Mouse (Mus musculus): ENCODE measurements at regions not wholly inside any gene's neighbourhood (a gene's known extent, or its start where the extent isn't known, plus 50 kb on each side); places are given as distances from the start of the nearest gene placed in this dataset.
A peak's percentile ranks its signal among the peaks of the same experiment; 100 is the strongest.

DNA sequence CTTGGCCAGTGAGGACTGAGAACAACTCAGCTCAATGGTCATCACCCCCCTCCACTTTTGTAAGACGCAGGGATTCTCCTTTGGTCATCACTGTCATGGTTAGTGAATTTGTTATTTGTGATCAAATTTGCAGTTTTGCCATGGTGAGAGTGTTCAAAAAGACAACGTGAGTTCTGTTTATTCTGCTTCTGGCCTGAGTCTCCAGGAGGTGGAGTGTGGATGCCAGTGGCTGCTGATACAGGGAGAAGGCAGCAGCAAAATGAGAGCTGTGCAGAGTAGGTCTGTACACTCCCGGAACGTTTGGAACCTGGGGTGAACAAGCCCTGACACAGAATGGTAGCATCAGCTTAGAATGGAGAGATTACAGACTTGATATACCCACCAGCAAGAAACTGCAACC, 229.1 kb downstream of the Btg1 start:
- Histone ChIP-seq H3K36me3 (no peaks in the 10 kb centered on the region), H3K9me3 (no peaks in the 10 kb centered on the region), H3K4me2 (replicated peaks) (no peak overlapping the region), H3K4me3 (replicated peaks) (no peak overlapping the region), H3K27ac (no peak overlapping the region), H3K9ac (replicated peaks) (no peak overlapping the region), H3K4me1 (replicated peaks) (peaks cover 16% of the 10 kb centered on the region), H3K27me3 (no peaks in the 10 kb centered on the region)
- ATAC-seq: no peak
- WGBS: 72% methylated on average over 4 of the region's 4 CpGs

DNA sequence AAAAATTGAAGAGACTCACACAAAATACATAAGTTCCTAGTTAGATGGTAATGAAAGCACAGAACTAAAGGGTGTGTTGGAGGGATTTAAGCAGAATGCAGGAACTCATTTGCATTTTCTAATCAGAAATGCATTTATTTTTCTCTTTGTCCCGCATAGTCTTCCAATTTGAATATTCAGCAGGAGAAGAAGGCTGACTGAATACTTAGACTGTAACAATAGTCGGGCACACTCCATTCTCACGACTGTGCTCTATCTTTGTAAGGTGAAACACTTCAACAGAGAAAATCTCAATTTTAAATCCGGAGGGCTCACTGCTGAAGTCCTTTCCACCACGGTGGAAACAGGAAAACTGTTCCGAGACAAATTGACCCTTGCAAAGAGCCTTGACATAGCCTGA, 230.2 kb downstream of the Btg1 start:
- Histone ChIP-seq H3K9me3 (no peaks in the 10 kb centered on the region), H3K4me1 (replicated peaks) (peaks cover 16% of the 10 kb centered on the region), H3K4me2 (replicated peaks) (no peak overlapping the region), H3K4me3 (replicated peaks) (no peak overlapping the region), H3K36me3 (no peaks in the 10 kb centered on the region), H3K27ac (0 out of 2 replicates have a peak overlapping the region, but pooled peaks have one; percentile 36), H3K27me3 (no peaks in the 10 kb centered on the region), H3K9ac (replicated peaks) (no peak overlapping the region)
- WGBS: 24% methylated on average over 6 of the region's 6 CpGs
- ATAC-seq: no peak

DNA sequence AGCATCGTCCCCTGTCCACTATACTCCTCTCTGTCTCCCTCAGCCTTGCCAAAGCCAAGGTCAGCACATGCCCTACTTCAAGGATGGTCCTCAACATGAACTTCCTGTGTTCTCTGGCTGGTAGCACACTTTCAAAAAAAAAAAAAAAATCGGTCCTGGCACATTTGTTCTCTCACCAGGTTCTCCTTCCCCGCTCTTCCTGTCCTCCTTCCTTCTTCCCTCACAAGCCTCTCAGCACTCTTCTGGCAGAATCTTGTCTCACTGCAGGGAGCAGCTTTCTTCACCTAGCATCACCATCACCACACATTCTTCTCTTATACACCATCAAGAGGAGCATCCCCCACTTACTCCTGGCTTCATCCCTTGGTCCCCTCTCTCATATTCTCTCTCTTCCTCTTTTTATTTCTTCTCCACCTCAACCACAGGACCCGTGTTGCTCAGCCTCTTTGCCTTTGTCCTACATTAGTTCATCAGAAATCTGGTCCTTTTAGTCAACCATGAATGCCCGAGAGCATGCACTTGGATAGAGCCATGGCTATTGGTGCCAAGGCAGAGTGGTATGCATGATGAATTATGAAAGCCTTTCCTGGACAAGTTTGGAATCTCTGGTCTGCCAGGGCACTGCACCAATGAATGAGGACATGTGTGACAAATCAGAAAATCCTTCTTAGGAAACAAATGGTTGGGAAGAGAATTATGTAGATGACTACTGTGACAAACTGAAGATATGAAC, 230.8 kb downstream of the Btg1 start:
- 0 out of 2 replicates have a peak overlapping the region, but pooled peaks have one; percentile 36 for H3K27ac ChIP-seq
- 73% methylated on average over 5 of the region's 5 CpGs for WGBS
- H3K36me3 ChIP-seq: no peaks in the 10 kb centered on the region
- no peaks in the 10 kb centered on the region for H3K9me3 ChIP-seq
- no peak overlapping the region for H3K4me3 ChIP-seq (replicated peaks)
- no peak for ATAC-seq
- H3K27me3 ChIP-seq: no peaks in the 10 kb centered on the region
- H3K4me2 ChIP-seq (replicated peaks): no peak overlapping the region
- H3K9ac ChIP-seq (replicated peaks): no peak overlapping the region
- H3K4me1 ChIP-seq (replicated peaks): peaks cover 16% of the 10 kb centered on the region

DNA sequence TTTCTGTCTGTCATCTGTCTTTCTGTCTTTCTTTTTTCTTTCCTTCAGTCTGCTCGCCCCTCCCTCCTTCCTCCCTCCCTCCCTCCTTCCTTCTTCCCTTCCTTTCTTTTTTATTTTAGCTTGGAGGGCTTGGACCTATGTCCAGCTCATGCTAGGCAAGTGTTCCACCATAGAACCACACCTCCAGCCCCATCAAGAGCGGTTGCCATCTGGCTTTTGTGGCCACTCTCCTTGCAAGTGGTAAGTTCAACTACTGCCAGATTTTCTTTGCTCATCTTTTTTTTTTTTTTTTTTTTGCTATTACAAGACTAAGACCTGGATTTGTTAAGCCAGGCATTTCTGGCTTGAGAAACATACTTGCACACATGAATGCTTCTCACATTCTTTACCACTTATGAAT, 231.7 kb downstream of the Btg1 start:
- ATAC-seq: no peak
- Histone ChIP-seq H3K4me1 (replicated peaks) (peaks cover 16% of the 10 kb centered on the region), H3K9me3 (no peaks in the 10 kb centered on the region), H3K9ac (replicated peaks) (no peak overlapping the region), H3K36me3 (no peaks in the 10 kb centered on the region), H3K27ac (no peak overlapping the region), H3K4me3 (replicated peaks) (no peak overlapping the region), H3K4me2 (replicated peaks) (no peak overlapping the region), H3K27me3 (no peaks in the 10 kb centered on the region)
- WGBS: 92% methylated on average over 2 of the region's 2 CpGs

DNA sequence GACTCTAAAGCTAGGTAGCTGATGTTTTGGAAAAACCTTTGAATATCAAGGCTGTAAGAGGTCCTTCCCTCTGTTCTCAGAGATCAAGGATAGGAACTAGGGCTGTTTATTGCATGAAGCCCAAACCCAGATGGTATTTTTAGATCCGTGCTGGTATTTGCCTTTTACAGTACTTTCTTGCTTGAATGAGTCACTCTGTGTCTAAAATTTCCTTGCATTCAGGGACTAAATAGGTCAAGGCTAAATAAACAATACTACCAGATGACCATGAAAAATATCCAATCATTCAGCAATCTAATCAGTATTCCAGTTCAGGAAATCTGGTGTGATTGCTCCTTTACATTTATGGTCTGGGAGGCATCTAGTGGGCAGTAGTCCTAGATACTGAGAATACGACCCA, 243.6 kb downstream of the Btg1 start:
- H3K4me1 ChIP-seq (replicated peaks): no peaks in the 10 kb centered on the region
- H3K27me3 ChIP-seq: no peaks in the 10 kb centered on the region
- H3K36me3 ChIP-seq: no peaks in the 10 kb centered on the region
- H3K9me3 ChIP-seq: no peaks in the 10 kb centered on the region
- ATAC-seq: no peak
- 94% methylated on average over 2 of the region's 2 CpGs for WGBS
- H3K9ac ChIP-seq (replicated peaks): no peak overlapping the region
- H3K4me3 ChIP-seq (replicated peaks): no peak overlapping the region
- H3K4me2 ChIP-seq (replicated peaks): no peak overlapping the region
- H3K27ac ChIP-seq: no peak overlapping the region

DNA sequence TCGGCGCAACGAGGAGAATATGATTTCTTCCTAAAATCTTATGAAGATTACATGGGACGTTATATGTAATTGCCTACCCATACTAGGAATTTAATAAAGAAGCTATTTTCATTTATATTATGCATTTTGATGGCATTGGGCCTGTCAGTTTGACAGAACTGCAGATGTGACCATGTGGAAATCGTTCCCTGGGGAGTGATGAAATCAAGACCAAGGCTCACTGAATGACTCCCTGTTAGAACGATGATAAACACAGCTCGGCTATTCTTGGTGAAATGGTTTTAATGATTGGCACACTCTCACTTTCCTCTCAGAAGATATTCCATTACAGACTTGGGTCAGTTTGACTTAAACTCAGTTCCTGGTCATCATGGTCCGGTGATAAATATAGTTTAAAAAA, 246.4 kb downstream of the Btg1 start:
- no peak overlapping the region for H3K4me3 ChIP-seq (replicated peaks)
- no peaks in the 10 kb centered on the region for H3K27me3 ChIP-seq
- no peaks in the 10 kb centered on the region for H3K36me3 ChIP-seq
- H3K9me3 ChIP-seq: no peaks in the 10 kb centered on the region
- H3K27ac ChIP-seq: no peak overlapping the region
- no peak for ATAC-seq
- H3K9ac ChIP-seq (replicated peaks): no peak overlapping the region
- WGBS: 78% methylated on average over 8 of the region's 8 CpGs
- H3K4me2 ChIP-seq (replicated peaks): no peak overlapping the region
- H3K4me1 ChIP-seq (replicated peaks): no peaks in the 10 kb centered on the region

DNA sequence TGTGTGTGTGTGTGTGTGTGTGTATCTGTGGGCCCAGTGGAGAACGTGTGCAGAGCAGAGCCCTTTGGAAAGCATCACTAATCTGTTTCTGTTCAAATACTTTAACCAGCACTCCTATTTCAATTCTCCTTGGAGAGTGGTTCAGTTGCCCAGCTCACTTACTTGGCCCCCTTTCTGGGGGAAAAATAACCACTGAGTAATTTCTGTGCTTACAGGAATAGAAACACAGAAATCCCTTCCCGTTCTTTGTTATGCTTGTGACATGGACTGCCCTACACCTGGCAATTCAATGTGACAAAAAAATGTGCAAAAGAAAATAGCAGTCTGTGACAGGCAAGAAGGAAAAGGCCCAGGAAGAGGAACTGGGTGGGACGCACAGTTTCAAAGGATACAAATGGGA, 249.7 kb downstream of the Btg1 start:
- H3K4me2 ChIP-seq (replicated peaks): no peak overlapping the region

DNA sequence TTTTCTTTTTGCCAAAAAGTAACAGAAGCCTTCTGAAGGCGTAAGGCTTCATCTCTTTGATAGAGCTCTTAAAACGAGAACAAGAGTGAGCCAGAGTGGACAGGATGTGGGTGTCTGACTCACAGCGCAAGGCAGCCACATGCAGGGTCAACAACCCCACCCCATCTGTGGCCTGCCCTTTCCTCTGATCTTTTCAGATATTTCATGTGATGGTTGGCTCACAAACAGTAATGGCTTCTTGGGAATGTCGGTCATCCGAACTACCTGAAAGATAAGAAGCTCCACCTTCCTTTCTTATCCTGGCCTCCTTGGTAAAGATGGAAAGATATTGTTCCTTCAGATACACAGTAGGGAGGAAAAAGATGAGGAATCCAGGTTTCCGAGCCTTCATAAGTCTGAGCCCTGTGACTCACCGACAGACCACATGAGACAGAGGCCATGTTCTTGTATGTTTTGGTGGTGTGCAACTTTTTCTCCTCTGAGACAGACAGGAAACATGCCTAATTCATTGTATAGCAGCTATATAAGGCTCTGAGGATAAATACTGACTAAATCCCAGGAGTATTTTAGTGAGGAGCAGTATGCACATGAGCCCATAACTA, 254.9 kb downstream of the Btg1 start:
- Histone ChIP-seq H3K4me3 (replicated peaks) (no peak overlapping the region), H3K27me3 (no peaks in the 10 kb centered on the region), H3K27ac (no peak overlapping the region), H3K36me3 (no peaks in the 10 kb centered on the region), H3K9ac (replicated peaks) (no peak overlapping the region), H3K4me2 (replicated peaks) (no peak overlapping the region), H3K9me3 (no peaks in the 10 kb centered on the region), H3K4me1 (replicated peaks) (no peaks in the 10 kb centered on the region)
- no peak for ATAC-seq
- 91% methylated on average over 7 of the region's 7 CpGs for WGBS

More for the DNA sequence above, 249.7 kb downstream of the Btg1 start:
- H3K9ac ChIP-seq (replicated peaks): no peak overlapping the region
- H3K27ac ChIP-seq: no peak overlapping the region
- WGBS: 71% methylated on average over 3 of the region's 3 CpGs
- no peaks in the 10 kb centered on the region for H3K4me1 ChIP-seq (replicated peaks)
- H3K36me3 ChIP-seq: no peaks in the 10 kb centered on the region
- no peaks in the 10 kb centered on the region for H3K9me3 ChIP-seq
- H3K4me3 ChIP-seq (replicated peaks): no peak overlapping the region
- no peak for ATAC-seq
- H3K27me3 ChIP-seq: no peaks in the 10 kb centered on the region

DNA sequence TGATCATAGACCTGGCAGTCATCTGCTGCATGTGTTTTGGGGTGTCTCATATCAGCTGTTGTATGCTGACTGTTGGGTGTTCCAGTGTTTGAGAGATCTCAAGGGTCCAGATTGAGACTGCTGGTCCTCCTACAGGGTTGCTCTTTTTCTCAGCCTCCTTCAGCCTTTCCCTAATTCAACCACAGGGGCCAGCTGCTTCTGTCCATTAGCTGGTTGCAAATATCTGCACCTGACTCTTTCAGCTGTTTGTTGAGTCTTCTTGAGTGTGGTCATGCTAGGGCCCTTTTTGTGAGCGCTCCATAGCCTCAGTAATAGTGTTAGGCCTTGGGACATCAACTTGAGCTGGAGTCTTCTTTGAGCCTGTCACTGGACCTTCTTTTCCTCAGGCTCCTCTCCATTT, 257.8 kb downstream of the Btg1 start:
- no peaks in the 10 kb centered on the region for H3K27me3 ChIP-seq
- H3K36me3 ChIP-seq: no peaks in the 10 kb centered on the region
- H3K4me1 ChIP-seq (replicated peaks): no peaks in the 10 kb centered on the region
- H3K27ac ChIP-seq: no peak overlapping the region
- H3K9ac ChIP-seq (replicated peaks): no peak overlapping the region
- no peak overlapping the region for H3K4me2 ChIP-seq (replicated peaks)
- WGBS: 100% methylated on average over 1 of the region's 1 CpGs
- H3K9me3 ChIP-seq: no peaks in the 10 kb centered on the region
- no peak for ATAC-seq
- no peak overlapping the region for H3K4me3 ChIP-seq (replicated peaks)

DNA sequence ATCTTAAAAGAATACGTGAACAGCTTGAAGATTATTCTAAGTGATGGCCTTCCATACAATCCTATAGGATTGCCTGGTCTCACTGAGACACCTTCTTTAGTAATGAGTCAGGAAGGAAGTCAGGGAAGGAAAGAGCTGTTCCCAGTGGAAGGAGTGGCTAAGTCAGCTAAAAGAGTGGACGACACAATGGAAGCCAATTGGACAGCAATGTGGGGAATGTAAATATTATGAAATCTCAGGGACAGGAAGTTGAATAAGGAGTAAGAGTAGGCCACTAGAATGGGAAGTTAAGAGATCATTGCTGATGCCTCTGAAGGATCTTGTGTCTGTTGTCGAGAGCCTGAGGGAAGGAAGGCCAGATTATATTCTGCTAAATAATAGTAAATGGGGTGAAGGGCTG, 258.9 kb downstream of the Btg1 start:
- 86% methylated on average over 3 of the region's 3 CpGs for WGBS
- no peak for ATAC-seq
- H3K4me3 ChIP-seq (replicated peaks): no peak overlapping the region

DNA sequence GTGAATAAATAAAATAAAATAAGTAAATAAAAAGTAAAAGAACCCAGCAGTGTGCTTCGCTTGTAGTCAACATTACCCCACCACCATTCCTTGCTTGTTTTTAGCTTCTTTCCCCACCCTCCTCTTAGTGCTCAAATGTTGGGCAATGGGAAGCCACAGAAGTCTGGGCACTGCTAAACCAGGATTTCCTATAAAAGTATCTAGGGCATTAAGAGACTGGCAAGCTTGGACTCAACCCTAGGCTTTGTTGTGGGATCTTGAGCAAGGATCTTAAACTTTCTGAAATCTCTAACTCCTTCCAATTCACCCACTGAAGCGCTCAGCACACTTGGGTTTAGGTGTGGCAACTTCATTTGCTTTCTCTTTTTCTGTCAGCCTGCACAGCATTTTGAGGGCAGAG, 262.6 kb downstream of the Btg1 start:
- Histone ChIP-seq H3K27ac (no peak overlapping the region), H3K9me3 (no peaks in the 10 kb centered on the region), H3K4me1 (replicated peaks) (peaks cover 15% of the 10 kb centered on the region), H3K9ac (replicated peaks) (no peak overlapping the region), H3K36me3 (no peaks in the 10 kb centered on the region), H3K27me3 (no peaks in the 10 kb centered on the region), H3K4me2 (replicated peaks) (no peak overlapping the region), H3K4me3 (replicated peaks) (no peak overlapping the region)
- 94% methylated on average over 2 of the region's 2 CpGs for WGBS
- ATAC-seq: no peak

More for the DNA sequence above, 258.9 kb downstream of the Btg1 start:
- Histone ChIP-seq H3K36me3 (no peaks in the 10 kb centered on the region), H3K27ac (no peak overlapping the region), H3K4me1 (replicated peaks) (no peaks in the 10 kb centered on the region; the same call in 1 of the 2 replicates), H3K9ac (replicated peaks) (no peak overlapping the region), H3K27me3 (no peaks in the 10 kb centered on the region), H3K4me2 (replicated peaks) (no peak overlapping the region), H3K9me3 (no peaks in the 10 kb centered on the region)

DNA sequence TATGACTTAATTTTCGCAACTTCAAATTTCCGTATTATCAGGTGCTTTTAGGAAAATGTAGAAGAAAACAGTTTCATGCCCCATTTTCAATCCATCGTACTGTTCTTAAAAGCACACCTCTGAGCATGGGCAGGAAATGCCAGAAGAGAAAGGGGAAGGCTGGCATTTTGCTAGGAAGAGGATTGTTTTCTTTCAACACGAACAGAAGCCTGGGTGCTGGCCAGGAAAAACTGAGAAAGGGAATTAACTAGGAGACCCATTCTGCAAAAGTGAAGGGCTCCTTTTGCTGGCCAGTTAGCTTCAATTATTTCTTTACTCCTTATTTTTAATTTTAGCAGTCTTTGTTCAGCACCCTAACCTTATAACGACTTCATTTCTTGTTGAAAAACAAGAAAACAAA, 264.0 kb downstream of the Btg1 start:
- ATAC-seq: no peak
- H3K27ac ChIP-seq: peak overlapping the region; percentile 25; the same call in 1 of the 2 replicates
- WGBS: 73% methylated on average over 5 of the region's 5 CpGs

DNA sequence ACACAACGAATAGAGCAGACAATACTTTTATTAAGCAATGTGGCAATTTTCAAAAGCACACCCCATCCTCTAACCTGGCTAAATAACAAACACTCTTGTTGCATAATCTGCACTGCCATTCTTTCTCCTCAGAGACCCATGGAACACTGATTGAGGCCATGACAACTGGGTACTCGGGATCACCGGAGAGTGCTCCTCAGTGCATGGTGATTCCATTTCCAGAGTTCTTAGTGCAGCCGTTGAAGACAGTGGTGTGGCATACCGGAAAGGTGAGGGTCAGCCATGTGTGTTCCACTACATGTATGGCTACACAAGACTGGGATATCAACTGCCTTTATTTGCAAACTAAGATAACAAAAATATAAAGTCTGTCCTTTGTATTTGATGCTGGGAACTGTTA, 264.4 kb downstream of the Btg1 start:
- H3K9me3 ChIP-seq: no peaks in the 10 kb centered on the region
- H3K36me3 ChIP-seq: no peaks in the 10 kb centered on the region
- no peak overlapping the region; the same call in 1 of the 2 replicates for H3K27ac ChIP-seq
- H3K4me2 ChIP-seq (replicated peaks): no peak overlapping the region
- 57% methylated on average over 5 of the region's 5 CpGs for WGBS
- no peaks in the 10 kb centered on the region for H3K27me3 ChIP-seq
- ATAC-seq: no peak
- no peak overlapping the region for H3K4me3 ChIP-seq (replicated peaks)
- peaks cover 15% of the 10 kb centered on the region for H3K4me1 ChIP-seq (replicated peaks)
- H3K9ac ChIP-seq (replicated peaks): no peak overlapping the region

More for the DNA sequence above, 264.0 kb downstream of the Btg1 start:
- no peak overlapping the region for H3K9ac ChIP-seq (replicated peaks)
- H3K9me3 ChIP-seq: no peaks in the 10 kb centered on the region
- peaks cover 15% of the 10 kb centered on the region for H3K4me1 ChIP-seq (replicated peaks)
- no peaks in the 10 kb centered on the region for H3K36me3 ChIP-seq
- no peak overlapping the region for H3K4me2 ChIP-seq (replicated peaks)
- no peaks in the 10 kb centered on the region for H3K27me3 ChIP-seq
- H3K4me3 ChIP-seq (replicated peaks): no peak overlapping the region
